In the genomic region with DNA sequence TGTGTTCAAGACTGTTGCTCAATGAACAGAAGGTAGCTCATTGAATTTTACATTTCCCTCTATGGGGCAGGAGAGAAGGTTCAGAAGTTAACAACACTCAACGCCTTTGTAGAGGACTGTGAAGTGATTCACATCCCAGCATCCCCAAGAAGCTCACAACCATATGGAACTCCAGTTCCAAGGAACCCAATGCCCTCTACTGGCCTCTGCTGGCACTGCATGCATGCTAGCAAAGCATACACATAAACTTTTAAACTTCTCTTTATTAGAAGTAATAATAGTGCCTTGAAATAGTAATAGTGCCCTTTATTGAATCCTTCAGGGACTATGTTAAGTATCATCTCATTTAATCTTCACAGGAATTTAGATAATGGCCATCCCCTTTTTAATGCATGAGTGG, we compare ENCODE assay signal across 11 mouse cellular contexts. TPM values are rescaled to one million over a fixed set of nuclear protein-coding genes. Genes with fewer than 3 reads are reported as not detected.
A peak's percentile ranks its signal among the peaks of the same experiment; 100 is the strongest.
DNase-seq lines count a peak whose midpoint lies in the region; ATAC-seq and TF ChIP-seq lines count a peak whose summit lies in the region.
"Had no signal": no experiment of that assay in that cellular context is flagged by ENCODE, and none has a peak within 500 bp of the region (broad histone marks: within the 10 kb centered on the region; RNA-seq: fewer than 3 reads in every experiment).

No protein-coding gene starts in this region.

- no peaks in the 10 kb centered on the region for H3K9me3 ChIP-seq in heart, postnatal 0 days (replicated peaks; ENCODE audit: control insufficient read depth, low read length)
- H3K9me3 ChIP-seq in forebrain, embryonic 15.5 days = no peaks in the 10 kb centered on the region
- H3K9me3 ChIP-seq: neural tube, embryonic 15.5 days; stomach, embryonic 15.5 days had no signal

- no peak for TF ChIP-seq POLR2A in spleen, adult 2 months (IDR thresholded peaks at IDR 0.05; ENCODE audit: low read depth, low read length)

- no peak for DNase-seq in heart, postnatal 0 days (ENCODE audit: low spot score)
- no peak for DNase-seq in heart, postnatal 25 days (ENCODE audit: low spot score)
- DNase-seq in spleen, adult 2 months (ENCODE audit: low read depth in 1 of 2, low spot score in 2 of 2) = no peak
- no peak for DNase-seq in spleen, adult 12 weeks (ENCODE audit: low spot score)
- peak; percentile 54 for DNase-seq in R1 (ENCODE audit: low read depth, low spot score)
- peak; percentile 39 for DNase-seq in splenic B cell, adult 2 months (ENCODE audit: low read depth, low spot score)
- DNase-seq in kidney, adult 18-20 months = no peak

- peaks cover 20% of the 10 kb centered on the region for H3K36me3 ChIP-seq in heart, postnatal 0 days (replicated peaks; ENCODE audit: control insufficient read depth, insufficient read depth, low read length)
- peaks cover 60% of the 10 kb centered on the region for H3K36me3 ChIP-seq in spleen, adult 2 months (ENCODE audit: control insufficient read depth, insufficient read depth, low read length)
- H3K36me3 ChIP-seq in splenic B cell, adult 2 months (ENCODE audit: control insufficient read depth, insufficient read depth, low read length, poor library complexity, severe bottlenecking) = peaks cover 26% of the 10 kb centered on the region
- H3K36me3 ChIP-seq in forebrain, embryonic 15.5 days = no peaks in the 10 kb centered on the region
- H3K36me3 ChIP-seq: neural tube, embryonic 15.5 days; stomach, embryonic 15.5 days had no signal

- intact Hi-C loops in heart, postnatal 25 days (cut with DNase I) = no loop called here

- H3K4me2 ChIP-seq in heart, postnatal 0 days (ENCODE audit: low read depth, low read length) = no peak overlapping the region
- H3K4me2 ChIP-seq in forebrain, embryonic 15.5 days (replicated peaks) = no peak overlapping the region
- H3K4me2 ChIP-seq: neural tube, embryonic 15.5 days; stomach, embryonic 15.5 days had no signal

- no peak for ATAC-seq in heart, postnatal 0 days (ENCODE audit: insufficient read depth, low read depth)
- no peak for ATAC-seq in forebrain, embryonic 15.5 days (replicated peaks)

- no peak overlapping the region for H3K9ac ChIP-seq in heart, postnatal 0 days (replicated peaks; ENCODE audit: low read depth, low read length)
- no peak overlapping the region for H3K9ac ChIP-seq in forebrain, embryonic 15.5 days (replicated peaks)
- H3K9ac ChIP-seq: neural tube, embryonic 15.5 days; stomach, embryonic 15.5 days had no signal

- TF ChIP-seq CTCF in heart, postnatal 0 days (IDR thresholded peaks at IDR 0.05; ENCODE audit: low read depth) = peak; percentile 37; the same call in 1 of the 2 replicates
- TF ChIP-seq CTCF in spleen, adult 2 months (IDR thresholded peaks at IDR 0.05; ENCODE audit: extremely low read depth, insufficient read depth, insufficient read length, insufficient replicate concordance) = peak; percentile 19; the same call in 1 of the 2 replicates

- no peaks in the 10 kb centered on the region for H3K27me3 ChIP-seq in heart, postnatal 0 days (ENCODE audit: control insufficient read depth, insufficient read depth, low read length)
- no peaks in the 10 kb centered on the region for H3K27me3 ChIP-seq in spleen, adult 2 months (ENCODE audit: control insufficient read depth, insufficient read depth, low read length)
- no peaks in the 10 kb centered on the region for H3K27me3 ChIP-seq in splenic B cell, adult 2 months (ENCODE audit: control insufficient read depth, insufficient read depth, low read length, poor library complexity, severe bottlenecking)
- H3K27me3 ChIP-seq in forebrain, embryonic 15.5 days = no peaks in the 10 kb centered on the region
- H3K27me3 ChIP-seq: megakaryocyte, embryonic 14.5 days; neural tube, embryonic 15.5 days; stomach, embryonic 15.5 days had no signal

- H3K27ac ChIP-seq in heart, postnatal 0 days (ENCODE audit: low read depth) = no peak overlapping the region
- no peak overlapping the region for H3K27ac ChIP-seq in spleen, adult 2 months (ENCODE audit: insufficient read depth, low read length)
- no peak overlapping the region for H3K27ac ChIP-seq in forebrain, embryonic 15.5 days (replicated peaks)
- H3K27ac ChIP-seq: neural tube, embryonic 15.5 days; stomach, embryonic 15.5 days had no signal

- H3K4me1 ChIP-seq in heart, postnatal 0 days (ENCODE audit: control insufficient read depth, insufficient read depth) = no peaks in the 10 kb centered on the region
- H3K4me1 ChIP-seq in spleen, adult 2 months (ENCODE audit: control insufficient read depth, insufficient read depth, insufficient read length) = no peaks in the 10 kb centered on the region
- no peaks in the 10 kb centered on the region for H3K4me1 ChIP-seq in forebrain, embryonic 15.5 days
- H3K4me1 ChIP-seq: neural tube, embryonic 15.5 days; stomach, embryonic 15.5 days had no signal

- TF ChIP-seq EP300 in heart, postnatal 0 days (IDR thresholded peaks at IDR 0.05; ENCODE audit: low read depth) = no peak

- 100% methylated on average over 1 of the region's 1 CpGs for WGBS in heart, postnatal 0 days
- 95% methylated on average over 1 of the region's 1 CpGs for WGBS in spleen, adult 2 months
- 85% methylated on average over 1 of the region's 1 CpGs for WGBS in forebrain, embryonic 15.5 days

- H3K4me3 ChIP-seq in heart, postnatal 0 days (ENCODE audit: low read depth, low read length) = no peak overlapping the region
- H3K4me3 ChIP-seq in spleen, adult 2 months (ENCODE audit: extremely low read depth, insufficient read depth, insufficient read length) = no peak overlapping the region
- H3K4me3 ChIP-seq in forebrain, embryonic 15.5 days = no peak overlapping the region
- H3K4me3 ChIP-seq: neural tube, embryonic 15.5 days; stomach, embryonic 15.5 days had no signal

RNA-seq across cellular contexts. Expression of gene Parp14, which starts 9.3 kb away (rescaled TPM):
- total RNA-seq in heart, postnatal 0 days (2014; rRNA removed; ENCODE audit: low replicate concordance) = 2.9 and 3.5 TPM in 2 replicates
- polyA plus RNA-seq in heart, postnatal 0 days (2015; fragmentation: Nextera tagmentation; extraction: Ambion mirVana) = 1.1 and 1.4 TPM in 2 replicates
- 10 to 100 TPM; 11.6 to 11.8 TPM for total RNA-seq in heart, postnatal 25 days (2021)
- polyA plus RNA-seq in spleen, adult 2 months (2012; rRNA removed) = 8.0 and 8.1 TPM in 2 replicates
- polyA plus RNA-seq in forebrain, embryonic 15.5 days (2015; fragmentation: Nextera tagmentation; extraction: Ambion mirVana) = 0.19 and 0.26 TPM in 2 replicates

Comparison
In these comparisons a context has a peak if more than half of its experiments do, and no peak if none do; other contexts are left out.
1. DNase-seq: peak in R1 (single experiment) and splenic B cell, adult 2 months (single experiment); none in heart, postnatal 0 days (single experiment), heart, postnatal 25 days (single experiment), spleen, adult 2 months (0 of 2), spleen, adult 12 weeks (single experiment) and kidney, adult 18-20 months (single experiment).